In genomic region chr17:36896583-36896982, GRCm38 (mm10) we compare ENCODE assay signal across 9 mouse cellular contexts. TPM values are rescaled to one million over a fixed set of nuclear protein-coding genes. Genes with fewer than 3 reads are reported as not detected.
A peak's percentile ranks its signal among the peaks of the same experiment; 100 is the strongest.
DNase-seq lines count a peak whose midpoint lies in the region; ATAC-seq and TF ChIP-seq lines count a peak whose summit lies in the region.
"Had no signal": no experiment of that assay in that cellular context is flagged by ENCODE, and none has a peak within 500 bp of the region (broad histone marks: within the 10 kb centered on the region; RNA-seq: fewer than 3 reads in every experiment).

No protein-coding gene starts in this region.

- WGBS in heart, postnatal 0 days: 88% methylated on average over 1 of the region's 1 CpGs

- no peaks in the 10 kb centered on the region for H3K4me1 ChIP-seq in heart, postnatal 0 days (ENCODE audit: control insufficient read depth, insufficient read depth)

- no peak for TF ChIP-seq POLR2A in brain, embryonic 14.5 days (IDR thresholded peaks at IDR 0.05; ENCODE audit: borderline replicate concordance, extremely low read depth, insufficient read depth, insufficient read length, poor library complexity, severe bottlenecking)

- ATAC-seq in heart, postnatal 0 days (ENCODE audit: insufficient read depth, low read depth): no peak

- no peaks in the 10 kb centered on the region for H3K36me3 ChIP-seq in heart, postnatal 0 days (replicated peaks; ENCODE audit: control insufficient read depth, insufficient read depth, low read length)

- H3K4me3 ChIP-seq in heart, postnatal 0 days (ENCODE audit: low read depth, low read length): no peak overlapping the region

- H3K4me2 ChIP-seq in heart, postnatal 0 days (ENCODE audit: low read depth, low read length): no peak overlapping the region

- TF ChIP-seq EP300 in heart, postnatal 0 days (IDR thresholded peaks at IDR 0.05; ENCODE audit: low read depth): no peak

- peak; percentile 13 for DNase-seq in gastrocnemius, postnatal 10 days
- DNase-seq in gastrocnemius, adult 8-10 months (ENCODE audit: low spot score in 2 of 2): no peak
- peak; percentile 30 for DNase-seq in right cerebral cortex, adult 18-20 months
- no peak for DNase-seq in right cerebral cortex, postnatal 36 days (ENCODE audit: low spot score in 2 of 2)
- DNase-seq in brain, embryonic 14.5 days (ENCODE audit: low read depth): peak; percentile 49
- DNase-seq in heart, postnatal 0 days (ENCODE audit: low spot score): peak; percentile 13
- peak; percentile 63 for DNase-seq in lung, postnatal 10 days
- DNase-seq in ovary, postnatal 36 days (ENCODE audit: low spot score): no peak

- no peak overlapping the region for H3K9ac ChIP-seq in heart, postnatal 0 days (replicated peaks; ENCODE audit: low read depth, low read length)

- TF ChIP-seq CTCF in brain, embryonic 14.5 days (IDR thresholded peaks at IDR 0.05; ENCODE audit: borderline replicate concordance, extremely low read depth, insufficient read depth, insufficient read length): peak; percentile 65; the same call in 1 of the 2 replicates
- peak; percentile 49 for TF ChIP-seq CTCF in heart, postnatal 0 days (IDR thresholded peaks at IDR 0.05; ENCODE audit: low read depth)

- no peaks in the 10 kb centered on the region for H3K9me3 ChIP-seq in heart, postnatal 0 days (replicated peaks; ENCODE audit: control insufficient read depth, low read length)

- no peak overlapping the region for H3K27ac ChIP-seq in heart, postnatal 0 days (ENCODE audit: low read depth)

- no peaks in the 10 kb centered on the region for H3K27me3 ChIP-seq in heart, postnatal 0 days (ENCODE audit: control insufficient read depth, insufficient read depth, low read length)

RNA-seq across cellular contexts. Expression of gene Trim31, which starts 1.3 kb away (rescaled TPM):
- total RNA-seq in gastrocnemius, postnatal 10 days (2021): not detected
- total RNA-seq in gastrocnemius, adult 8-10 months (2022): not detected
- polyA plus RNA-seq in brain, embryonic 14.5 days (2012; rRNA removed): not detected in 2 replicates
- not detected in 2 replicates for total RNA-seq in heart, postnatal 0 days (2014; rRNA removed; ENCODE audit: low replicate concordance)
- polyA plus RNA-seq in heart, postnatal 0 days (2015; fragmentation: Nextera tagmentation; extraction: Ambion mirVana): not detected in 2 replicates
- total RNA-seq: layer of hippocampus, postnatal 14 days had no signal

RNA-seq across cellular contexts. Expression of gene Trim40, which starts 6.7 kb away (rescaled TPM):
- not detected for total RNA-seq in gastrocnemius, postnatal 10 days (2021)
- not detected for total RNA-seq in gastrocnemius, adult 8-10 months (2022)
- 0.08 TPM in 1 of 2 replicates, not detected in the other for polyA plus RNA-seq in brain, embryonic 14.5 days (2012; rRNA removed)
- total RNA-seq in heart, postnatal 0 days (2014; rRNA removed; ENCODE audit: low replicate concordance): not detected in 2 replicates
- not detected in 2 replicates for polyA plus RNA-seq in heart, postnatal 0 days (2015; fragmentation: Nextera tagmentation; extraction: Ambion mirVana)
- total RNA-seq: layer of hippocampus, postnatal 14 days had no signal

RNA-seq across cellular contexts. Expression of gene Trim10, which starts 27.2 kb away (rescaled TPM):
- total RNA-seq in gastrocnemius, postnatal 10 days (2021): 1 to 10 TPM in 1 of 2 experiments, not detected in 1; 1.7 TPM
- total RNA-seq in gastrocnemius, adult 8-10 months (2022): not detected
- 0.19 and 0.52 TPM in 2 replicates for polyA plus RNA-seq in brain, embryonic 14.5 days (2012; rRNA removed)
- total RNA-seq in heart, postnatal 0 days (2014; rRNA removed; ENCODE audit: low replicate concordance): 0.15 TPM in 1 of 2 replicates, not detected in the other
- 0.63 and 0.97 TPM in 2 replicates for polyA plus RNA-seq in heart, postnatal 0 days (2015; fragmentation: Nextera tagmentation; extraction: Ambion mirVana)
- total RNA-seq: layer of hippocampus, postnatal 14 days had no signal

RNA-seq across cellular contexts. Expression of gene Trim15, which starts 29.6 kb away (rescaled TPM):
- total RNA-seq in gastrocnemius, postnatal 10 days (2021): not detected
- not detected for total RNA-seq in gastrocnemius, adult 8-10 months (2022)
- 0.09 and 0.16 TPM in 2 replicates for polyA plus RNA-seq in brain, embryonic 14.5 days (2012; rRNA removed)
- total RNA-seq in heart, postnatal 0 days (2014; rRNA removed; ENCODE audit: low replicate concordance): not detected in 2 replicates
- polyA plus RNA-seq in heart, postnatal 0 days (2015; fragmentation: Nextera tagmentation; extraction: Ambion mirVana): not detected in 2 replicates
- total RNA-seq: layer of hippocampus, postnatal 14 days had no signal

RNA-seq across cellular contexts. Expression of gene Rnf39, which starts 46.1 kb away (rescaled TPM):
- total RNA-seq in gastrocnemius, postnatal 10 days (2021): under 1 TPM in 1 of 2 experiments, not detected in 1; 0.47 TPM
- 1 to 10 TPM in 1 of 4 experiments, under 1 TPM in 2, not detected in 1; 0.18 to 1.1 (median 0.75) TPM for total RNA-seq in gastrocnemius, adult 8-10 months (2022)
- 0.18 and 0.19 TPM in 2 replicates for polyA plus RNA-seq in brain, embryonic 14.5 days (2012; rRNA removed)
- 0.66 and 8.0 TPM in 2 replicates for total RNA-seq in heart, postnatal 0 days (2014; rRNA removed; ENCODE audit: low replicate concordance)
- 0.16 TPM in 2 replicates for polyA plus RNA-seq in heart, postnatal 0 days (2015; fragmentation: Nextera tagmentation; extraction: Ambion mirVana)

Comparison
In these comparisons a context has a peak if more than half of its experiments do, and no peak if none do; other contexts are left out.
1. DNase-seq: peak in gastrocnemius, postnatal 10 days (single experiment), right cerebral cortex, adult 18-20 months (single experiment), brain, embryonic 14.5 days (single experiment), heart, postnatal 0 days (single experiment) and lung, postnatal 10 days (single experiment); none in gastrocnemius, adult 8-10 months (0 of 2), right cerebral cortex, postnatal 36 days (0 of 2) and ovary, postnatal 36 days (single experiment).